10 mouse cellular contexts compared by ENCODE assay signal in the genomic region with DNA sequence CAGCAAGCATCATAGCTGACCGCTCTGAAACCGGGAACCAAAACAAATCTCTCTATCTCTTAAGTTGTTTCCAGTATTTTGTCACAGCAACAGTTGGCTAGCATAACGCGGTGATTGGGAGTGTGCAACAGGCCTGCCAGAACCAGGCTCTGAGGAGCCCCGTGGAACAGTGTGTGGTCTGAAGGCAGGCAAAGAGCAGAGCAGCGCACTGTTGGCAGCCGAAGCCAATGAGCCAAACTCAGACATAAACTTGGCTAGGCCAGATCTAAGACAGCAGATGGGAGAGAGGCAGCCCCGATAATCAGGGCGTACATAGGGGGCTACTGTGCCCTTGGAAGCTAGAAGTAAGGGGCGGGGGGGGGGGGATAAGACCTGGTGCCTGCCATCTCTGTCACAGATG.
"Had no signal": no experiment of that assay in that cellular context is flagged by ENCODE, and none has a peak within 500 bp of the region (broad histone marks: within the 10 kb centered on the region; RNA-seq: fewer than 3 reads in every experiment).

No protein-coding gene starts in this region.

- H3K9ac ChIP-seq: neural tube, embryonic 15.5 days; stomach, embryonic 15.5 days had no signal

- H3K27me3 ChIP-seq: neural tube, embryonic 15.5 days; stomach, embryonic 15.5 days had no signal

- H3K4me3 ChIP-seq: neural tube, embryonic 15.5 days; stomach, embryonic 15.5 days had no signal

- DNase-seq: right cerebral cortex, adult 18-20 months; right cerebral cortex, postnatal 25 days; right cerebral cortex, postnatal 4 days; thymus, adult 18-20 months; thymus, adult 2 months; thymus, postnatal 25 days; thymus, postnatal 36 days had no signal

- H3K4me1 ChIP-seq: neural tube, embryonic 15.5 days; stomach, embryonic 15.5 days had no signal

- H3K27ac ChIP-seq: neural tube, embryonic 15.5 days; stomach, embryonic 15.5 days; stomach, postnatal 0 days had no signal

- H3K4me2 ChIP-seq: neural tube, embryonic 15.5 days; stomach, embryonic 15.5 days had no signal

- H3K36me3 ChIP-seq: neural tube, embryonic 15.5 days; stomach, embryonic 15.5 days had no signal

- H3K9me3 ChIP-seq: neural tube, embryonic 15.5 days; stomach, embryonic 15.5 days had no signal
